Mouse (Mus musculus) spleen, postnatal 4 days (tissue): ENCODE results near the gene Abcc4.

Experiments
- DNase-seq, 2 experiments: peaks; one replicate each; pipeline ENCODE4 v3.0.0; 2022; ENCODE audit warnings: low spot score in 2 of 2

Abcc4 gene

DNA sequence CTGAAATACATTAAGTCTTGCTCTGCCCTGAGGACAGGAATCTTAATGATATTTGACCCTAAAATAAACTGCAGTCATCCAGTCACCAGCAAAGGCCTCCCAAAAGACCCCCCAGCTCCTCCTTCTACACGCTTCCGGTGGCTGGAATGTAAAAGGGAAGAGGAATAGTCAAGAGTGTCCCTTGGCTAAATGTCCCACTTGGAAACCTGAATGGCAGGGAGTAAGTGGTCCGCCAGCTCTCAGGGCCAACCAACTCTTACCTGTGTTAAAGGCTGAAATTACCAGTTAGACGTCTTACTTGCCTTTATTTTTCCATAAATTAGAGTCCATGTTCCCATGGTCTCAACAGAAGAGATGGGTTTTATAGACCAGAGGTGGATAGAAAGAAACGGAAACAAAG lies 6.9 kb upstream of the Abcc4 start:
- no peak for DNase-seq

DNA sequence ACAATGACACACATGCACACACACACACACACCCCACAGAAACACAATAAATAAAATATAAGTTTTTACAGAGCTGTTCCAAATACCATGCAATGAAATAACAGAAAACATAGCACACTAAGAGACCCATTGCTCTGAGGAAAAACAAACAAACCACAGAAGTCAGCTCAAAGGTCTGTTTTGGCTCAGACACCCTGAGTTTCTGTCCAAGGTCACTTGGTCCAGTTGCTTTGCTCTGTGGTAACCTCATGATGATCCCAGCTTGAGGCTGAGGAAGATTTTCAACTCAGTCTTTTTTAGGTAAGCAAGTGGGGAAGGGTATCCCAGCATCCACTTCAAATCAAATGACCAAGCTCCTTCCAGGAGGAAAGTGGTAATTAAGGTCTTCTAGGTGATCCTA lies 4.9 kb upstream of the Abcc4 start:
- DNase-seq = no peak

DNA sequence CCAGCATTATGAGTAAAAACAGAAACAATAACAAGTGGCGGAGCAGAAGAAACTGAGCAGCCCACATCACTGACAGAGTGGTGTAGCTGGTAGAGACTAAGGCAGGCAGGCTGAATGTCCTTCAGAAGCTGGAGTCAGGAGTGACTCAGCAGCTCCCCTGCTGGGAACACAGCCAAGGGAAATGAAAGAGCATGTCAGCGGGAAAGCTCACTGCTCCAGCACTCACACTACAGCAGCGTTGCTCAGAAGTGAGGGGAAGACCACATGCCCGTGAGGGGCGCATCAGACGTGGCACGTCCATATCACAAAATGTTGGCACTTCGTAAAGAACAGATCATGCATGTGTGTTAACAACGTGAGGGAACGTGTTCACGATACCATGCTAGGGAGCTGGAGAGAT lies 3.7 kb upstream of the Abcc4 start:
- peak; percentile 81 to 84 for DNase-seq

DNA sequence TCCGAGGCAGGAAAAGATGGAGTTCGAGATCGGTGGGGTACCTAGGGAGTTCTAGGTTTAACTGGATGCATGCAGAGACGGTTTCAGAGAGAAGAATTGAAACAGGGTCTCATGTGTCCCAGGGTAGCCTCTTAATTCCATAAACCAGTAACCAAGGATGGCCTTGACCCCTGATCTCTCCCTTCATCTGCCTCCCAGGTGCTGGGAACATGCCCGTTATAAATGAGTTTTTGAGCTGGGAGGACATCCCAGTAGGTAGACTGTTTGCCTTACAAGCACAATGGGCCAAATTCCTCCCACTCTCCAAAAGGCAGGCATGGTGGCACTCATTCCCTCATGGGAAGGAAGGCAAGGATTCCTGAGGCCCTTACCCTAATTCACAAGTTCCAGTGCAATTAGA lies 2.1 kb upstream of the Abcc4 start:
- DNase-seq = no peak

DNA sequence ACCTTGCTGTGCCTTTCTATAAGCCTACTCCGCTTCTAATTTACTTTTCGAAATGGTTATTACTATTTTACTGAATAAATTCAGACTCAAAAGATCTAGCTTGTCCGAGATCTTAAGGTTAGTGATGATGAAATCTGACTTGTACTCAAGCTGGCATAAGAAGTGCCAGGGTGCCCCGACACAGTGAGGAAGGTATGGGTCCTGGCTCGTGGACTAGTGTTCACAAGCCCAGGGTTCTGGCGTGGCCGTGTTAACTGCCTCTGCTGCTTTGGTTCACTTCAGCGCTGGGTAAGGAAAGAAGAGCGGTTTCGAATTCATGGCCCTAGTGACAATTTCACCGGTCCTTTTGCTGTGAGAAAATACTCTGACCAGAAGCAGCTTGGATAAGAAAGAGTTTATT lies 943 bp upstream of the Abcc4 start:
- DNase-seq = no peak

DNA sequence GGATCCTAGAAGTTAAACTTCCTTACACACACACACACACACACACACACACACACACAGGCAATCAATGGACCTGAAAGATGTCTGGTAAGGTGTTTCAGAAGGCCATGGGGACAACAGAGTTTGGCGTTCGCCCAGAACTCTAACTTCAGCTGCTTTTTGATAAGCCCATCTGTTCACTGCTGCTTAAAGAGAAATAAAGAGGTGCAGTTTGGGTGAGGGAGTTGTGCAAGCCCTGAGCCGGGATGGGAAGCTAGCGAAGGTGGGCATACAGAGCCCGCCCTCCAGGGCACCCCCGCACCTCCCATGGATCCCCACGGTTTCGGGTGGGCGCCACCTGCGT lies 583 bp downstream of the Abcc4 start:
- peak in 1 of 2 experiments; percentile 47 for DNase-seq

DNA sequence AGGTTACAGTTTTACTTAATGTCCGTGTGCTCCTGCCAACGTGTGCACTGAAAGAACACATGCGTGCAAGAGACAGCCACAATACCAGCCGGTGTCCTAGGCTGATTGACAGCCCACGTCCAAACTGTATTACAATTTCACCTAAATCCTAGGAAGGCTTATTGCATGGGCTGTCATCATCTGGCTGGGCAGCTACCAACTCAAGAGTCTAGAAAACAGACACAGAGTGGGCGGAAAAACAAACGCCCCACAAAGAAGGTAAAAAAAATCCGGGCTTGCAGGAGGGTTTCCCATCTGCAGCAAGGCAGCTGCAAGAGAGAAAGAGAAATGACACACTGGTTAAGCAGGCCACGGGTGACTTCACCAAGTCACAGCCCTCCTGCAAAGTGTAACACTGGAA lies 2.7 kb downstream of the Abcc4 start:
- no peak for DNase-seq

DNA sequence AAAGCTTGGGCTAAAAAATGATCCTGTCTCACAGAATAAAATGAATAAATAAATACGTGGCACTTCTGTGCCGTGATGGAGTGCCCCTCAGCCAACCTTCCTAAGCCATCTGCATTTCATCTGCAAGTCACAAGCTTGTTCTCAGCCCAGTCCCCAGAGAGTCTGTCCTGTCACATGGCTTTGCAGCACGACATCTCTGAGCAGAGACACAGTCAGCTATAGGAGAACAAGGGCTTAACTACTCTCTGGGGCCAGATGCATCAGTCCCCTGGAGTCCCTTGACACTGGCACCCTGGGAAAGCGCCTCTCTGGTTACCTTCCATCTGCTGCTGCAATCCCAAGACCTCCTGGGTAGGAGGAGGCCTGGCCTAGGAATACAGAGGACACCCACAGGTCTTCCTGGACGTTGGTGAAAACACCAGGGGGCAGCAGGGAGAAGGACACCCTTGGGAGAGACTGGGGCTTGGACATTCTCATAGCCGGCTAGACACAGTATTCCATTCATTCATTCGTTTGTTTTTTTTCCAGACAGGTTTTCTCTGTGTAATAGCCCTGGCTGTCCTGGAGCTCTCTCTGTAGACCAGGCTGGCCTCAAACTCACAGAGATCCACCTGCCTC lies 3.9 kb downstream of the Abcc4 start:
- peak; percentile 48 to 75 for DNase-seq

DNA sequence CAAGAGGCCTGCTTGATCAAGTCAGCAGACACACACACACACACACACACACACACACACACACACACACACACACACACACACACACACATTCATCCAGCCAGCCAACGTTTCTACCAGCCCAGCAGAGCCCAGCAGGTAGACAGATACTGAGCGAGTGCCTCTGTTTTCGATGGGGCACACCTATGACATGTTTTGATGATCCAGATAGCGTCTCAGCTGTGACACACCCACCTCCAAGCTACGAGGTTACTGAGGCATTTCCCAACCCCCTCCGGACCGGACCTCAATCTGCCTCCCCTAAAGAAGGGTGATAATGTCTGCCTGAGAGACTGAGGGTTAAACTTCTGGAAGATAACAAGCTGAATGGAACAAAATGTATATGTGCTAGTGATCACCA lies 5.4 kb downstream of the Abcc4 start:
- no peak for DNase-seq

DNA sequence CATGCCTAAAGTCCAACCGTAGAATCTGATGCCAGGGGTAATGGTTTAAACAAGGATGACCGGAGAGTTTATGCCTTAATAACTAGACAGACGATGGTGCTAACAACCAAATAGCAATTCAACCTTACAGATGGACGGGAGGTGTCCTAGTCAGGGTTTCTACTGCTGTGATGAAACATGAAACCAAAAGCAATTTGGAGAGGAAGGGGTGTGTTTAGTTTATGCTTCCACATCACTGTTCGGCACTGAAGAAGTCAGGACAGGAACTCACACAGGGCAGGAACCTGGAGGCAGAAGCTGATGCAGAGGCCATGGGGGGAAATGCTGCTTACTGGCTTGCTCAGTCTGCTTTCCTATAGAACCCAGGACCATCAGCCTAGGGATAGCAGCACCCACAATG lies 6.1 kb downstream of the Abcc4 start:
- DNase-seq = no peak

DNA sequence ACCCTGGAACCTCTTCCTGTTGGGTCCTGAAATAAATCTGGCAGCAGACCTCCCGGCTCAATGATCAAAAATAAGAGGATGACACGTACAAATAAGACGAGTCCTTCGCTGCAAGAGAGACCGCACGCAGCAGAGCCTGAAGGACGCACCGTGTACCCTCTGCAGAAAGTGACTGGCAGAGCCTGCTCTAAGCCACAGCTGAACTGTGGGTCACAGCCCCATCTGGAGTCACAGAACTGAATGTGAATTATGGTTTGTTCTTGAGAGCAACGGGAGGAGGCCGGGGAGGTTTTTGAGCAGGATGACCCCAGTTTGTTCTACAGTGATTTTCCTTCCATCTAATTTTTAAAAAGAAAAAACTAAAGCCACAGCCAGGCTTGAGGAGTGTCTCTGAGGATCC lies 6.5 kb downstream of the Abcc4 start:
- DNase-seq = no peak

DNA sequence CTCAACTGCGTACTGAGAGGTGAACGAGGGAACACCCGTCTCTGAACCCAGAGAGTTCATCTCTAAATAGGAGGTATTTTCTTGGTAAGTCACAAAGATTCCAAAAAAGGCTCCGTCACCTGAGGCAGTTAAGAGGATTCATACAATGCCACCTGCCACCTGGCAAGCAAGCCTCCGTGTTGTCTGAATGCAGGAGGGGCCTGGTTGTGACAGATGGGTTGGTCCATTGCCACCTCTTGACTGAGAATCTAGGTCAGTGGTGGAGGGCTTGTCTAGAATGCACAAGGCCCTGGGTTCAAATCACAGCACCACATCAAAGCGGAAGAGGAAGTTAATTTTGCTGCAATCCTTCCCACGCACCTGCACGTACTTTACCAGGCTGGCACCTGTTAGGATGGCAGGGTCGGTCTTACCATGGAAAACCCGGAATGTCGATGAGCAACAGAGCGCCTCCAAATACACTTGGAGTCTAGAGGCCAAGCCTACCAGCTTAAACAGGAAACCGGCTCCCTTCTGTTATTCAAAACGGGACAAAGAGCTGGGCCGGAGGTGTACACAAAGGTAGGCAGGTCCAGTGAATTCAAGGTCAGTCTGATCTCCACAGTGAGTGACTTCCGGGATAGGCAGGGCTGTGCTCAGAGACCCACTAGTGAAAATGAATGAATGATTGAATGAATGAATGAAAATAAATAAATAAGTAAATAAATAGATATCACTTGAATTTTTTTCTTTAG lies 9.3 kb downstream of the Abcc4 start:
- no peak for DNase-seq

DNA sequence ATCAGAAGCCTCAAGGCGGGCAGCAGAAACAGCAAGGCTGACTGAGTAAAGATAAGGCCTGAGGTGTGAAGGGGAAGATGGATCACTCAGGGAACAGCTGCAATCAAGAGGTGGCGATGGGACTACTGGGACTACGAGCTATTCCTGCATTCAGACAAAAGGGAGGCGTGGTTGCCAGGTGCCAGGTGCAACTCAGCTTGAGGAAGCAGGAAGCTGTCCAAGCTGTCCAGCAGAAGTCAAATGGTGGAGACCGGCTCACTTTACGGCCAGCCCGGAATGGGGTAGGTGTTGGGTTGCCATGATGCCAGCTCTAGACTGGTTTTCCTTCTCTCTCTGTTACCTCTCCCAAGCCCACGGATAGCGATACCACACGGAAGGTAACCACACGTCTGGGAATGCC lies 10.2 kb downstream of the Abcc4 start:
- no peak for DNase-seq

DNA sequence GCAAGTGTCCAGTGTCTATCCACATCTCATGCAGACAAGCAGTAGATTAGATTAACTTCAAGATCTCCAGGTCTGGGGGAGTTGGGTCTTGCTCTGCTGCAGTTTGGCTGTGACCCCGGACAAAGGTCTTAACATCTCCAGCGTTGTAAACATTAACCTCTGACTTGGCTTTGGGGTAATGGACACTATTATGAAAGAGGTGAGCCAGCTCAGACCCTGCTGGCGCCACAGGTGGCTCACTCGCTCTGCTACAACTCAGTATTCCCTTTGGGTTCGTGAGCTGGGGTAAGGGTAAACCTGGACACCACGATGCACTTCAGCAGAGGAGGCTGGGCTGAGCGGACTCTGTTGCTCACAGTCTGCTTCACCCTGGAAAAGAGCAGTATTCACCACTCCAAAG lies 11.7 kb downstream of the Abcc4 start:
- DNase-seq = no peak

DNA sequence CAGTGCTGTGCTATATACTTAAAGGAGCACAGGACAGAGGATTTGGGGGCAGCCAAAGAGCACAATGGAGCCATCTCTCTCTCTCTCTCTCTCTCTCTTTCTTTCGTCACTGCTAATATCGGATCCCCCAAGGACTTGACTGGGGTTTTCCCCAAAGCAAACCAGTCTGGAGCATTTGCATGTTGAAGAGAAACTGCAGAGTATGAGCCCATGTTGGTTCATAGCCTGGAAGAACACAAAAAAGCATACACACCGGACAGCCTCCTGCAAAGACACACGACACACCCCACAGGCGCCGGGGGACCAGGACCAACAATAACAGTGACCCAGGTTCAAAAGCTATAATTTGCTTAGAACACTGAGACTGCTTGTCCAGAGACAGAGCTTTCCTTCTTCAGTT lies 14.1 kb downstream of the Abcc4 start:
- DNase-seq = no peak

DNA sequence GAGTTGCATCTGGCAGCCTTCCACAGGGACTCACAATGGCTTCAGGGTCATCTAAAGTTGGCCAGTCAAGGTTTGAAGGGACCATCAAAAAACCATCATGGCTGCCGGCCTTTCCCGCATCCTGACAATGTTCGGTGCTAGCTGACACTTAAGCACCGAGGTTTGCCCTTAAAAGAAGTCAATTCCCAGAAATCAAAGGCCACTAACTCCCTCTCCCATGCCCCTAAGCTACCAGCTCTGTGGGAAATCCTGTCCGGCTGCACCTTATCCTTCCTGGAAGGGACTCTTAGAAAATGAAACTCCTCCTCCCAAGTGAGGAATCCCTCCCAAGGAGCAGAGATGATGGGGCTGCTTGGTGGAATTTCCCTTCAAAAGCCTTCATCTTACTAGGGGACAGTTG lies 14.6 kb downstream of the Abcc4 start:
- DNase-seq = no peak

DNA sequence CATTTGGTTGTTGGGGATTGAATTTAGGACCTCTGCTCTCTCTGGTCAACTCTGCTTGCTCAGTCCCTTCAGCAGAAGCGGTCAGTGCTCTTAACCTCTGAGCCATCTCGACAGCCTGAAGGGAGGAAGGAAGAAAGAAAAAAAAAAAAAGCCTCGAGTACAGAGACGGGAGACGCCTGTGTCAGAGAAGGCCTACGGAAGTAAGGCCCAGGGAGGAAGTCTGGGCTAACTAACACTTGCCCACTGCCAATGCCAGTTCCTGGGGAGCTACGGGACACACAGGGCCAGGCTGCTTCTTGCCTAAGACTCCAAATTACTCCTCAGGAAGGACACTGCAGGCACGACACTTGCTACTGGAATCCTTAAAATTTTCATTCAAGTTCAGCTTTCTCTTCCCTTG lies 15.1 kb downstream of the Abcc4 start:
- DNase-seq = no peak

DNA sequence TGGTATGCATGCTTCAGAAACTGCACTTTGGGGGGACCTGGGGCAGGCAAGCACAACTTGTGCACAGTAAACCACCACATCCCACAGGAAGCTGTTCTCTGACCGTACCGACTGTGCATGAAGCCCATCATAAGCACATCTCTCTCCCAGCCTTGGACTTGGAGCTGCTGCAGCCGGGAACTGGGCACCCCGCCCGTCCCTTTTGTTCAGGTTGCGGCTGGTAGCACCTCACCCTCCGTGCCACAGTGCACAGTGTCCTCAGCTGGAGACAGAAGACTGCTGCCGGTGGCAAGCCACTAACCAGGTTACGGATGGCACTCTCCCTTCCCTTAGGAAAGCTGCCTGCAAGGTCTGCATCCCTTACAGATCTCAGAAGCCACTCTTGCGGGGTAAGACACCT lies 15.7 kb downstream of the Abcc4 start:
- no peak for DNase-seq

DNA sequence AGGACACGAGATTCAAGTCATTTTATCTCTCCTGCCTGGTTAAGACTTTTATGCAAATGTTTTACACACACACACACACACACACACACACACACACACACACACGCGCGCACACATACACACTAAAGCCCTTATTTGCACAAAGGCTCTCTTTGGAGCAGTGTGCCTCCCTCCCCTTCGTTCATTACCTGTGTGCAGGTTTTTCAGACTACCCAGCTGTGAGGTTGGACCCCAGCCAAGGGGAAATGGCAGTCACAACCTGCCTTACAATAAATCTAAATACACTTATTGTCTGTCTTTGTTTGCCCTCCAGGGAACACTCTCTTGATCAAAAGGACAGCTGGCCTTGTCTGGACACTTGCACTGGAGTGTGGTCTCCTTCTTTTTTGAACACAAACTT lies 17.4 kb downstream of the Abcc4 start:
- DNase-seq = no peak

DNA sequence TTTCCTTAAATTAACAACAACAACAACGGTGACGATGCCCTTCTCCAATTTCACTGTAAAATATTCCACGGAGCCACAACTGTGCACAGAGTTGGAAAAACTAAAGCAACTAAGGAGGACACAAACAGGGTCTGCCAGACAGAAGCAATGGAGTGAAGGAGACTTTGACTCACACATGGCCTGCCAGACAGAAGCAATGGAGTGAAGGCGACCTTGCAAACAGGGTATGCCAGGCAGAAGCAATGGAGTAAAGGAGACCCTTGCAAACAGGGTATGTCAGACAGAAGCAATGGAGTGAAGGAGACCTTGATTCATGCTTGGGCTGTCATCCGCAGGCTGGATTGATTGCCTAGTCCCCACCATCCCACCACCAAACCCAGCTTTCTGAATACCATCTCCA lies 19.2 kb downstream of the Abcc4 start:
- no peak for DNase-seq

DNA sequence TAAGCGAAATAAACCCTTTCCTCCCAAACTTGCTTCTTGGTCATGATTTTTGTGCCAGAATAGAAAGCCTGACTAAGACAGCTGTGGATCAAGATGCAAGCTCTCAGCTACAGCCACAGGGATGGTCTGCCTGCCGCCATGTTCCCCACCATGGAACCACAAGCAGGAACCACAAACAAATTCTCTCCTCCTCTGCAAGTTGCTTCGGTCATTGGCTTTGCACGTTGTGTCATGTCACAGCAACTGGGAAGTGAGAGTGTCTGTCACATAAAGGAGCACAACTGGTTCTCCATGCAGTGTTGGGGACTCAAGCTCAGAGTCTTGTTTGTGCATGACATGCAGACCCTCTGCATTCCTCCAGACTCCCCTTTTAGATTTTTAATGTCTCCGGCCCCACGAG lies 20.4 kb downstream of the Abcc4 start:
- no peak for DNase-seq

DNA sequence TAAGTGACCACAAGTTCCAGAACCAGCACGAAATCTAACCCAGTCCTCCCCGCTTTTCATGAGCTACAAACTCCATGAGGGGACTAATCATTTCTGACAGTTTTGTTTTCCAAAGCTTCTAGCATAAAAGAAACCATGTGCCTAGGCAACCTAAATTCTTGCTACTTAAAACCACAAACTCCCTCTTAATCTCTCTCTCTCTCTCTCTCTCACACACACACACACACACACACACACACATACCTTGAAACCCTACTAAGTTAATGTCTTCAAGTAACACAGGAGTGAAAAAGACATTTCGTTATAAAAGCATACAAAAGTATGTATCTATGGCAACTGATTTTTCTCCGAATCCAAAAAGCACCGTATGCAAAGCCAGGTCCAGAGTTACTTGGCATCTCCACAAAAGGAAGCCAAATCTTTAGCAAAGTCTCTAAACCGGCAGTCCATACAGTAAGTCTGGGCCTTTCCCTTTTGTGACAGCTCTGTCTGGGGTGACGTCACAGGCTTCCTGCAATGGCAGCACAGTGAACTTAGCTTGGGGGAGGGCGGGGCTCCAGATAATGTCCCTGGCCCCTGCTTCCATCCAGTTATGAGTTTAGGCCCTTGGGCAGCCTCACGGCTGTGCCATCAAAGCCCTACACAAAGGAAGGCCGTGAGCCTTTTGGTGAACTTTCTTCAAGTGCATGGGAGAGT lies 23.5 kb downstream of the Abcc4 start:
- no peak for DNase-seq

DNA sequence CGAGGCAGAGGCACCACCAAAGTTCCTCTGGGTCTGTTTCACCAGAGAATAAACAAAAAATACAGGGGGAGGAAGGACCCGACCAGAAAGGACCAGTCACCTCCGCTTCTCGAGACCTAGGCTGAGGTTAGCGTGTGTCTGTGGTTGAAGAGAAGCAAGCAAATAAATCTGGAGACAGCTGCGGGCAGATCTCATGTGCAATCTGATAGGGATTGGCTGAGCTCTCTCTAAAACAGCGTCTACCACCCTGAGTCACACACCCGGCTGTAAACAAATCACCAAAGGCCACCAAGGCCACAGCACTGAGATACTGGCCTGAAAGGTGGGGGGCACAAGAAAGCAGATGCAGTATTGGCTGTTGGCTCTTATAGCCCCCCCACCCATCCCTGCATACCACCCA lies 24.9 kb downstream of the Abcc4 start:
- DNase-seq = no peak
